Mouse (Mus musculus): ENCODE results near the gene Srpk2. TPM values are rescaled to one million over a fixed set of nuclear protein-coding genes. Genes with fewer than 3 reads are reported as not detected.

Gene Srpk2
- 136 TPM for polyA plus RNA-seq (2015; fragmentation: Illumina TruSeq; extraction: RNeasy Lipid Tissue Mini Kit (QIAGEN cat#74804); ENCODE audit: low read depth, low replicate concordance)

DNA sequence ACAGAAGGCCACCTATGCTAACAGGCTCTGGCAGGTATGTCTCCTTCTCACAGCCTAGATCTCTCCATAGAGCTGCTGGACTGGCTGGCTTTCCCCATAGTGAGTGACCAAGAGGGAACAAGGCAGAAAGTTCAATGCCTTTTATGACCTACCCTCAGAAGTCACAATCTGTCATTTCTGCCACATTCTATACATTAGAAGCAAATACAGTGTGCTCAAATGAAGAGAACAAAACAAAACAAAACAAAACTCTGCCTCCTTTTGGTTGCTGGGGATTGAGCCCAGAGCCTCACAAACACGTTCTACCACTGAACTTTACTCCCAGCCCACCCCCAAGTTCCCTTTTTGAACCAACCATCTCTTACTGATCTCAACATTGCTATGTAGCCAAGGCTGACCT is at the start of gene Srpk2:
Srpk2 (minus strand) TSS at position 101 of the 400 bp plus-strand sequence.

Other genes with a start within 250 kb of the Srpk2 start
- 16.2 TPM for gene Pus7, start 99.1 kb upstream of the Srpk2 start, polyA plus RNA-seq (2015; fragmentation: Illumina TruSeq; extraction: RNeasy Lipid Tissue Mini Kit (QIAGEN cat#74804); ENCODE audit: low read depth, low replicate concordance)
- gene Rint1, start 103.1 kb upstream of the Srpk2 start, polyA plus RNA-seq (2015; fragmentation: Illumina TruSeq; extraction: RNeasy Lipid Tissue Mini Kit (QIAGEN cat#74804); ENCODE audit: low read depth, low replicate concordance): 16.9 TPM
- 153 TPM for gene Tomm7, start 159.5 kb upstream of the Srpk2 start, polyA plus RNA-seq (2015; fragmentation: Illumina TruSeq; extraction: RNeasy Lipid Tissue Mini Kit (QIAGEN cat#74804); ENCODE audit: low read depth, low replicate concordance)

All from brain, adult 10 weeks (tissue).